Mouse (Mus musculus) liver, postnatal 0 days (tissue): ENCODE data around the gene Ppm1l. TPM values are rescaled to one million over a fixed set of nuclear protein-coding genes. Genes with fewer than 3 reads are reported as not detected.

ENCODE experiments used
- ATAC-seq: fragments of 200-750 bp; cut with Nextera tagmentation; 2 replicates; pipeline ENCODE4 v1.8.0; 2017; ENCODE audit warnings: mild to moderate bottlenecking, moderate library complexity
- DNase-seq: peaks from one replicate; pipeline ENCODE4 v3.0.0-alpha.2; 2016
- H3K27ac ChIP-seq: fragments of 300-500 bp; sonication (generic); 2 replicates; pipeline ENCODE4 v1.5.1; 2014; ENCODE audit warnings: antibody characterized with exemption, moderate library complexity, mild to moderate bottlenecking, low read depth
- H3K27me3 ChIP-seq: fragments of 300-500 bp; sonication (generic); 2 replicates; pipeline ENCODE4 v1.6.1; 2014; ENCODE audit warnings: low read length, control low read depth, mixed read lengths; ENCODE audit not compliant: insufficient read depth
- H3K36me3 ChIP-seq: fragments of 300-500 bp; sonication (generic); replicated peaks from 2 replicates; pipeline ENCODE4 v1.6.1; 2014; ENCODE audit warnings: mild to moderate bottlenecking, control low read depth, low read length, moderate library complexity, mixed read lengths; ENCODE audit not compliant: insufficient read depth
- H3K4me1 ChIP-seq: fragments of 300-500 bp; sonication (generic); 2 replicates; pipeline ENCODE4 v1.6.1; 2014; ENCODE audit warnings: antibody characterized with exemption, mild to moderate bottlenecking, control low read depth; ENCODE audit not compliant: insufficient read depth
- H3K4me2 ChIP-seq: fragments of 300-500 bp; sonication (generic); 2 replicates; pipeline ENCODE4 v1.6.1; 2014; ENCODE audit warnings: low read depth, mild to moderate bottlenecking, low read length, moderate library complexity, mixed read lengths
- H3K4me3 ChIP-seq: fragments of 300-500 bp; sonication (generic); 2 replicates; pipeline ENCODE4 v1.5.1; 2014; ENCODE audit warnings: low read depth, low read length
- H3K9ac ChIP-seq: fragments of 300-500 bp; sonication (generic); replicated peaks from 2 replicates; pipeline ENCODE4 v1.6.1; 2014; ENCODE audit warnings: mild to moderate bottlenecking, moderate library complexity
- H3K9me3 ChIP-seq: fragments of 300-500 bp; sonication (generic); 2 replicates; pipeline ENCODE4 v1.6.1; 2016; ENCODE audit warnings: mild to moderate bottlenecking, control low read depth, low read length, mixed read lengths
- CTCF ChIP-seq: sonication (generic); IDR thresholded peaks from 2 replicates; pipeline ENCODE4 v1.5.1; 2016; ENCODE audit warnings: antibody characterized with exemption, low read depth
- EP300 ChIP-seq: IDR thresholded peaks from 2 replicates; pipeline ENCODE4 v1.6.1; 2016; ENCODE audit warnings: antibody characterized with exemption, low read depth, mild to moderate bottlenecking
- WGBS: fragments of 180-500 bp; shearing (Covaris S2); extraction: QIAGEN DNeasy Blood & Tissue Kit; methylation state at CpG from one replicate; pipeline ENCODE4 v1.1.7; 2014; ENCODE audit not compliant: insufficient replicate concordance; 5-methylcytosine and 5-hydroxymethylcytosine counted together
- polyA plus RNA-seq: library from polyadenylated mRNA; unstranded; fragments of >200 nt; fragmentation: Nextera tagmentation; extraction: Ambion mirVana; gene quantifications from 2 replicates; pipeline ENCODE4 v1.2.1, GENCODE M21; 2015

Gene Ppm1l
- polyA plus RNA-seq, 1 experiment from 2014 or later = 2.8 TPM

- no peaks in the 10 kb centered on the region for H3K9me3 ChIP-seq
- 48% methylated on average over 4 of the region's 4 CpGs for whole genome bisulfite sequencing
- no peak overlapping the region for H3K4me3 ChIP-seq
- no peak overlapping the region for H3K27ac ChIP-seq
- H3K4me1 ChIP-seq = no peaks in the 10 kb centered on the region; the same call in 1 of the 2 replicates
- no peaks in the 10 kb centered on the region for H3K27me3 ChIP-seq
- ATAC-seq (no peak), DNase-seq (no peak)
- TF ChIP-seq EP300 (no peak), CTCF (no peak)
- no peaks in the 10 kb centered on the region for H3K36me3 ChIP-seq
- H3K4me2 ChIP-seq = no peak overlapping the region
- no peak overlapping the region for H3K9ac ChIP-seq
These were observed 43.7 kb downstream of the Ppm1l start for GRCm38 (mm10) chr3:69360263-69360895.

GRCm38 (mm10) chr3:69361487-69362349 lies 45.1 kb downstream of the Ppm1l start:
- no peak overlapping the region for H3K27ac ChIP-seq
- no peaks in the 10 kb centered on the region for H3K36me3 ChIP-seq
- H3K9me3 ChIP-seq = no peaks in the 10 kb centered on the region
- no peak overlapping the region for H3K9ac ChIP-seq
- WGBS = 84% methylated on average over 13 of the region's 13 CpGs
- no peaks in the 10 kb centered on the region for H3K27me3 ChIP-seq
- DNase-seq (no peak), ATAC-seq (no peak)
- TF ChIP-seq EP300 = no peak
- TF ChIP-seq CTCF = no peak
- H3K4me1 ChIP-seq = no peaks in the 10 kb centered on the region
- H3K4me3 ChIP-seq = no peak overlapping the region
- H3K4me2 ChIP-seq = no peak overlapping the region

- Histone ChIP-seq H3K4me2 (no peak overlapping the region), H3K27me3 (no peaks in the 10 kb centered on the region), H3K4me3 (no peak overlapping the region), H3K4me1 (no peaks in the 10 kb centered on the region), H3K36me3 (no peaks in the 10 kb centered on the region), H3K9ac (no peak overlapping the region), H3K27ac (no peak overlapping the region), H3K9me3 (no peaks in the 10 kb centered on the region)
- no peak for DNase-seq
- TF ChIP-seq EP300 (no peak), CTCF (no peak)
- WGBS = 79% methylated on average over 5 of the region's 5 CpGs
- ATAC-seq = no peak
These were observed 45.7 kb downstream of the Ppm1l start for GRCm38 (mm10) chr3:69362350-69362790.

- H3K4me1 ChIP-seq = no peaks in the 10 kb centered on the region
- WGBS = 75% methylated on average over 4 of the region's 4 CpGs
- no peak for ATAC-seq
These were observed 46.2 kb downstream of the Ppm1l start for GRCm38 (mm10) chr3:69362906-69363305.

GRCm38 (mm10) chr3:69364151-69364550 lies 47.5 kb downstream of the Ppm1l start:
- TF ChIP-seq CTCF (no peak), EP300 (no peak)
- 89% methylated on average over 6 of the region's 6 CpGs for WGBS
- H3K36me3 ChIP-seq = no peaks in the 10 kb centered on the region
- H3K4me2 ChIP-seq = no peak overlapping the region
- DNase-seq (no peak), ATAC-seq (no peak)
- H3K4me1 ChIP-seq = no peaks in the 10 kb centered on the region
- H3K27me3 ChIP-seq = no peaks in the 10 kb centered on the region
- H3K9ac ChIP-seq = no peak overlapping the region
- no peak overlapping the region for H3K4me3 ChIP-seq
- no peak overlapping the region for H3K27ac ChIP-seq
- no peaks in the 10 kb centered on the region for H3K9me3 ChIP-seq

More at GRCm38 (mm10) chr3:69362906-69363305, 46.2 kb downstream of the Ppm1l start:
- no peak overlapping the region for H3K4me3 ChIP-seq
- DNase-seq = no peak
- H3K9me3 ChIP-seq = no peaks in the 10 kb centered on the region
- H3K27ac ChIP-seq = no peak overlapping the region
- no peaks in the 10 kb centered on the region for H3K36me3 ChIP-seq
- no peak for TF ChIP-seq CTCF
- TF ChIP-seq EP300 = no peak
- no peak overlapping the region for H3K9ac ChIP-seq
- H3K27me3 ChIP-seq = no peaks in the 10 kb centered on the region
- no peak overlapping the region for H3K4me2 ChIP-seq

GRCm38 (mm10) chr3:69367916-69368315 lies 51.3 kb downstream of the Ppm1l start:
- H3K27ac ChIP-seq = no peak overlapping the region
- H3K4me3 ChIP-seq = no peak overlapping the region
- DNase-seq (no peak), ATAC-seq (no peak)
- no peak for TF ChIP-seq CTCF
- no peak for TF ChIP-seq EP300
- WGBS = 95% methylated on average over 9 of the region's 9 CpGs
- H3K4me1 ChIP-seq = no peaks in the 10 kb centered on the region
- no peak overlapping the region for H3K9ac ChIP-seq
- H3K27me3 ChIP-seq = no peaks in the 10 kb centered on the region
- H3K4me2 ChIP-seq = no peak overlapping the region
- no peaks in the 10 kb centered on the region for H3K36me3 ChIP-seq
- no peaks in the 10 kb centered on the region; the same call in 1 of the 2 replicates for H3K9me3 ChIP-seq
